Mouse (Mus musculus): ENCODE data around the gene Hspa8.
A peak's percentile ranks its signal among the peaks of the same experiment; 100 is the strongest.

Gene Hspa8

GRCm38 (mm10) chr9:40808907-40809280, 8.1 kb downstream of the Hspa8 start:
- no peak for DNase-seq (ENCODE audit: low spot score)

DNA sequence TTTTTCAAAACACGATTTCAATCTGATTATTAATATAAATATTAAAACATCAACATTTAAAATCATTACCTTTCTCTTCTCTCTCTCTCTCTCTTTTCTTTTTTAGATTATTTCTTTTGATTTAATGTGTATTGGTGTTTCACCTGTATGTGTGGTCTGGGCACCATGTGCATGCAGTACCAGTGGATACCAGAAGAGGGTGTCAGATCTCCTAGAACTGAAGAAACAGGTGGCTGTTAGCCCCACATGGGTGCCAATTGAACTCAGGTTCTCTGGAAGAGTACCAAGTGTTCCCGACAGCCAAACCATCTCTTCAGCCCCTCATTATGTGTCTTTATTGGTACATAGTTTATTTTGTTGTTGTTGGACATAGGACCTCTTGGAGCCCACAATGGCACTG, 11.1 kb downstream of the Hspa8 start:
- no peak for DNase-seq (ENCODE audit: low spot score)

DNA sequence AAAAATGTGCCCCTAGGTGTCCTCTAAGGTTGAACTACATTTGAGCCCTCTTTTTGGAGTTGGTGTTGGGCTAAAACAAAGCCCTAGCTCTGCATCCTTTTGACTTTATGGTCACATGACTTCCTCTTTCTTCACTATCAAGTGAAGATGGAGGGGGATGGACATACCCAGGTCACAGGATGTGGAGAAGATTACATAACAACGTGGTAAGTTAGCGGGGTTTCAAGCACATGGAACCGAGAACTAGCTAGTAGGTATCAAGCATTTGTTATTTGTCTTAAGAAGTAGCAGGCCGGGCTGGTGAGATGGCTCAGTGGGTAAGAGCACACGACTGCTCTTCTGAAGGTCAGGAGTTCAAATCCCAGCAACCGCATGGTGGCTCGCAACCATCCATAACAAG, 13.3 kb downstream of the Hspa8 start:
- no peak for DNase-seq (ENCODE audit: low spot score)

GRCm38 (mm10) chr9:40817325-40818028, 16.7 kb downstream of the Hspa8 start:
- no peak for DNase-seq (ENCODE audit: low spot score)

GRCm38 (mm10) chr9:40825601-40826000, 24.8 kb downstream of the Hspa8 start:
- DNase-seq (ENCODE audit: low spot score) = no peak

DNA sequence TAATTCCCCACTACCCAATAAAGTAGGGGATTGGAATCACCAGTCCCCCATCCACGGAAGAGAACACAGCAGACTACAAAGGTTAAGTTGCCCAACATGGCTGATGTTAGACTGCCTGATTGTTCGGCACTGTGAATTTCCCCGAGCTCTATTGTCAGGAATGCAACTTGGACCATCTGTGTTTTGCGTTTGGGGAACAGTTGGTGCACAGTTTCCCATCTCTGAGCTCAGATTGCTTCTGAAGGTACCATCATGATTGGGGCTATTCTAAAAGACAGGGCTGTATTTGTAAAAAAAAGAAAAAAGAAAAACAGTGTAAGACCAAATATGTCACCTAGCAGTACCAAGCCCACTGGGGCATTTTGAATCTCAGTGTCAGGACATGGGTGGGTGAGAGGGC, 26.6 kb downstream of the Hspa8 start:
- DNase-seq (ENCODE audit: low spot score) = no peak

DNA sequence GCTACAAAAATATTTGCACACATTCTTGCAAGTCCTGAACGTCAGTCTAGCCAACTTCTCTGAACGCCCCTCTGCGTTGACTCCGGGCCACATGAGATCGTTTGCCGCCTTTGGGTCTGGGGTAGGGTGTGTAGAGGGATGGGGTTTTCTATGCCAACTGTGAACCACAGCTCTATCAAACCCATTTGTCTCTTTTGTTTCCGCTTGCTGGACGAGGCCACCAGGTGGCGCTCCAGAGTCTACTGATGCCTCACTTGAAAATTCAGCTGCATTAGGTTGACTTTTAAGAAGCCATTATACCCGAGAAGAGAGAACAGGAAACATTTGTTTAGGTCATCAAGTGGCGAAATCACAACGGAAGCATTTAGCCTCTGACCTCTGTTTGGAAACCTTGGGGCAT, 33.8 kb downstream of the Hspa8 start:
- peak; percentile 49 for DNase-seq (ENCODE audit: low spot score)

DNA sequence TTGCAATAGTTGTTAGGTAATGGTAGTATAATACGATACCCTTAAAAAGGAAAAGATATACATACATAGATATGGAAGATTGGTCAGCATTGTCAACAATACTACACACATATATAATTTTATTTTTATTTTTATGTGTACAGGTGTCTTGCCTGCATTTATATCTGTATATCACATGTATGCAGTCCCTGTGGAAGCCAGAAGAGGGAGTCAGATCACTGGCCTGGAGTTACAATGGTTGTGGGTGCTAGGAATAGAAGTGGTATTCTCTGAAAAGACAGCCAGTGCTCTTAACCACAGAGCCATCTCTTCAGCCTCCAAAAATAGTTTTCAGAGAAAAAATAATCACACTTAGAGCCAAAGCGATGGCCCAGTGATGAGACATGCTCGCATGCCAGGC, 35.9 kb downstream of the Hspa8 start:
- no peak for DNase-seq (ENCODE audit: low spot score)

DNA sequence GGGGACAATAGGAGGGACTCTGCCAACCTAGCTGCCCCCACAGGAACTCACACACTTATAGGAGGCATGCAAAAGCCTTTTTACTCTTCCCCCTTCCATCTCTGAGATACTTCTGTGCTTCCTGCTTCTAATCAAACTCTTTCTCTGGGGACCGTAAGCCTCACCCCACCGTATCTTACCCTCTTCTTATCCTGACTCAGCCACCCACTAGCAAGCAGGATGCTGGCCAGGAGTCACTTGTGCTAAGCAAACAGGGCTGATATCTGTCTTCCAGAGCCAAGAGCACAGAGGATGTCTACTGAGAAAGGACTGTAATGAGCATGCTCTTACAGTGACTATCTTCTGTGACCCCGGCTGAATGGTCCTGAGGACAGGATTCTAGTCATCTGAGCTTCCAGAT, 38.9 kb downstream of the Hspa8 start:
- no peak for DNase-seq (ENCODE audit: low spot score)

GRCm38 (mm10) chr9:40851515-40851914, 50.7 kb downstream of the Hspa8 start:
- no peak for DNase-seq (ENCODE audit: low spot score)

DNA sequence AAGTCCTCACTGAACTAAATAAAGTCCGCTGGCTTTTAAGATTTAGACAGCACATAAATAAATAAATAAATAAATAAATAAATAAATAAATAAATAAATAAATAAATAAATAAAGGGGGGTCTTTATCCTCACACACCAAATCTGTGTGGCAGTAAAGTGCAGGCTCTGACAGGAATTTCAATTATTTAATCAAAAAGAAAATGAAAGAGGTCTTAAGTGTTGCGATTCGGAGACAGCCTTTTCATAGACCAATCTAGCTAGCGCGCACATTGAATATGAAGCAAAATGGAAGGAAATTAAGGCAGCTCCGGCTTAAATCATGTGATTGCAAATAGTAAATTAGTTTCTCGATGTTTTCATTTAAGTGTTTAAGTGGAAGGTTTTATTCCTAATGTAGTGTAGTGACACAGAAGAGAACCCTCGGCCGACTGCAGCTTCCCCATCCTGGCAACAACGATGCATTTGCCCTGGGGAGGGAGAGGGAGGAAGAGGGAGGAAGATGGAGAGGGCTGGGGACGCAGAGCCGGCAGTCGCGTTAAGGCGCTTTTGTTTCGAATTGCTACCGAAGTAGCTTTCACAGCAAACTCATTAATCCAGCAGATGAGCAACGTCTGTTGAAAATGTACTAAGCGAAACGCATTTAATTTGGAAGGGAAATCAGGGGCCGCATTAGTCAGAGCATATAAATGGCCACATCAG, 57.8 kb downstream of the Hspa8 start:
- DNase-seq (ENCODE audit: low spot score) = no peak

DNA sequence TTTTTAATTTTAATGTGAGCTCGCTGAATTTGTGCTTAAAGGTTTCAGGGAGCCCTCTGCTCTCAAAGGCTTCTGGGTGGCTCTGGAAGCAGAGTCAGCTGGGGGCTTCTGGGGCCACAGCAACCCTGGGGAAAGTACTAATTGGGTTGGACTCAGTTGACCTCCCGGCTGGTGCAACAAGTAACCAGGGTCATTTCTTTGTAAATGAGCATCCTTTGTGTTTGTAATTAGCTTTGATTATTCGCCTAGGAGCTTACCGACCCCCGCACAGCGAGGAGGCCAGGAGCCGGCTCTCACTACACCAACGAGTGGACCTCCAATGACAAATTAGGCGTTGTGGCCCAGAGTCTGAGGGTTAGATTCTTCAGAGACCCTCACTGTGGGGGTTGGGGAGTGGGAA, 58.4 kb downstream of the Hspa8 start:
- DNase-seq (ENCODE audit: low spot score) = no peak

All from ovary, postnatal 10 days (tissue).